Mouse (Mus musculus) skeletal muscle tissue, adult 2 months (tissue): ENCODE data around the gene Dusp7.

Experiments
- DNase-seq: peaks from one replicate; pipeline ENCODE4 v3.0.0-alpha.2; 2012; ENCODE audit warnings: low read depth, low spot score

The Dusp7 gene

GRCm38 (mm10) chr9:106386181-106386864 is 17.9 kb downstream of the Dusp7 start:
- DNase-seq: peak; percentile 76

- no peak for DNase-seq
Observed at GRCm38 (mm10) chr9:106392828-106393527, 24.5 kb downstream of the Dusp7 start.

GRCm38 (mm10) chr9:106393548-106393947 is 25.1 kb downstream of the Dusp7 start:
- no peak for DNase-seq

- no peak for DNase-seq
Observed at GRCm38 (mm10) chr9:106394649-106395602, 26.5 kb downstream of the Dusp7 start.

- DNase-seq: no peak
Observed at GRCm38 (mm10) chr9:106397733-106398132, 29.3 kb downstream of the Dusp7 start.

GRCm38 (mm10) chr9:106398667-106399311 is 30.4 kb downstream of the Dusp7 start:
- no peak for DNase-seq

- no peak for DNase-seq
Observed at GRCm38 (mm10) chr9:106399808-106400207, 31.4 kb downstream of the Dusp7 start.

- no peak for DNase-seq
Observed at GRCm38 (mm10) chr9:106402149-106402548, 33.7 kb downstream of the Dusp7 start.

- DNase-seq: no peak
Observed at GRCm38 (mm10) chr9:106402607-106403375, 34.4 kb downstream of the Dusp7 start.

GRCm38 (mm10) chr9:106405275-106405674 is 36.8 kb downstream of the Dusp7 start:
- DNase-seq: peak; percentile 90

- DNase-seq: peak; percentile 82
Observed at GRCm38 (mm10) chr9:106406443-106407078, 38.1 kb downstream of the Dusp7 start.

GRCm38 (mm10) chr9:106409096-106409495 is 40.7 kb downstream of the Dusp7 start:
- no peak for DNase-seq

GRCm38 (mm10) chr9:106410086-106410650 is 41.7 kb downstream of the Dusp7 start:
- DNase-seq: no peak

GRCm38 (mm10) chr9:106411091-106411594 is 42.7 kb downstream of the Dusp7 start:
- peak; percentile 83 for DNase-seq

- DNase-seq: no peak
Observed at GRCm38 (mm10) chr9:106411729-106412128, 43.3 kb downstream of the Dusp7 start.

GRCm38 (mm10) chr9:106412210-106412609 is 43.8 kb downstream of the Dusp7 start:
- DNase-seq: no peak

GRCm38 (mm10) chr9:106413606-106414005 is 45.2 kb downstream of the Dusp7 start:
- peak; percentile 94 for DNase-seq

- no peak for DNase-seq
Observed at GRCm38 (mm10) chr9:106416826-106417225, 48.4 kb downstream of the Dusp7 start.

- peak; percentile 56 for DNase-seq
Observed at GRCm38 (mm10) chr9:106417841-106418625, 49.6 kb downstream of the Dusp7 start.
